Mouse (Mus musculus) spleen, adult 2 months (tissue): ENCODE results near the gene Sept5.

Experiments
- CTCF ChIP-seq: fragments of 200-500 bp; IDR thresholded peaks from 2 replicates; pipeline ENCODE4 v1.5.1; 2011; ENCODE audit warnings: mild to moderate bottlenecking, inconsistent platforms; ENCODE audit not compliant: insufficient read depth, insufficient read length, insufficient replicate concordance; ENCODE audit errors: extremely low read depth
- POLR2A ChIP-seq: fragments of 200-500 bp; IDR thresholded peaks from 2 replicates; pipeline ENCODE4 v1.6.1; 2011; ENCODE audit warnings: low read depth, low read length, inconsistent platforms

GRCm38 (mm10) chr16:18580389-18580788 lies 49.4 kb downstream of the Sept5 start:
- TF ChIP-seq CTCF, result no peak
- TF ChIP-seq POLR2A, result no peak
